Mouse (Mus musculus): ENCODE data around the gene Glipr1l2. TPM values are rescaled to one million over a fixed set of nuclear protein-coding genes. Genes with fewer than 3 reads are reported as not detected.

The Glipr1l2 gene
- polyA plus RNA-seq (2012) = not detected in 2 replicates

GRCm38 (mm10) chr10:112083157-112083556, at the start of gene Glipr1l2:
Gene Glipr1l2, plus strand, starts transcription at chr10:112083354.
- TF ChIP-seq GATA1 (IDR thresholded peaks at IDR 0.05; ENCODE audit: low read length) = no peak

- no peak for TF ChIP-seq GATA1 (IDR thresholded peaks at IDR 0.05; ENCODE audit: low read length)
These were observed 31.9 kb upstream of the Glipr1l2 start for GRCm38 (mm10) chr10:112051220-112051619.

- no peak for TF ChIP-seq GATA1 (IDR thresholded peaks at IDR 0.05; ENCODE audit: low read length)
These were observed 23.2 kb upstream of the Glipr1l2 start, which contains the start of gene Glipr1l1 for GRCm38 (mm10) chr10:112059702-112060582. Gene Glipr1l1, plus strand, starts transcription at chr10:112060189.

GRCm38 (mm10) chr10:112080044-112080443, 3.1 kb upstream of the Glipr1l2 start:
- TF ChIP-seq GATA1 (IDR thresholded peaks at IDR 0.05; ENCODE audit: low read length) = no peak

GRCm38 (mm10) chr10:112110401-112110800, 27.2 kb downstream of the Glipr1l2 start:
- TF ChIP-seq GATA1 (IDR thresholded peaks at IDR 0.05; ENCODE audit: low read length) = no peak

GRCm38 (mm10) chr10:112132194-112132593, 49.0 kb downstream of the Glipr1l2 start:
- no peak for TF ChIP-seq GATA1 (IDR thresholded peaks at IDR 0.05; ENCODE audit: low read length)

GRCm38 (mm10) chr10:112138050-112138870, 55.1 kb downstream of the Glipr1l2 start:
- TF ChIP-seq GATA1 (IDR thresholded peaks at IDR 0.05; ENCODE audit: low read length) = no peak

- TF ChIP-seq GATA1 (IDR thresholded peaks at IDR 0.05; ENCODE audit: low read length) = no peak
These were observed 55.8 kb downstream of the Glipr1l2 start for GRCm38 (mm10) chr10:112138871-112139430.

- no peak for TF ChIP-seq GATA1 (IDR thresholded peaks at IDR 0.05; ENCODE audit: low read length)
These were observed 56.7 kb downstream of the Glipr1l2 start for GRCm38 (mm10) chr10:112139834-112140233.

Other genes with a start within 250 kb of the Glipr1l2 start
- 1.7 and 2.3 TPM in 2 replicates for gene Krr1, start 110.7 kb upstream of the Glipr1l2 start, polyA plus RNA-seq (2012)
- gene Glipr1, start 80.7 kb upstream of the Glipr1l2 start, polyA plus RNA-seq (2012) = not detected in 2 replicates
- not detected in 2 replicates for gene Glipr1l1, start 23.2 kb upstream of the Glipr1l2 start, polyA plus RNA-seq (2012)
- gene Glipr1l3, start 77.0 kb downstream of the Glipr1l2 start, polyA plus RNA-seq (2012) = not detected in 2 replicates
- gene Caps2, start 80.3 kb downstream of the Glipr1l2 start, polyA plus RNA-seq (2012) = not detected in 2 replicates
- not detected in 2 replicates for gene Kcnc2, start 187.8 kb downstream of the Glipr1l2 start, polyA plus RNA-seq (2012)